Mouse (Mus musculus) heart, embryonic 10.5 days (tissue): ENCODE results near the gene Prdm11. TPM values are rescaled to one million over a fixed set of nuclear protein-coding genes. Genes with fewer than 3 reads are reported as not detected.
A peak's percentile ranks its signal among the peaks of the same experiment; 100 is the strongest.

Source experiments
- DNase-seq: peaks from one replicate; pipeline ENCODE4 v3.0.0-alpha.2; 2017; ENCODE audit warnings: low spot score
- H3K27ac ChIP-seq: fragments of 300-500 bp; sonication (generic); 2 replicates; pipeline ENCODE4 v1.5.1; 2016; ENCODE audit warnings: mild to moderate bottlenecking
- H3K27me3 ChIP-seq: fragments of 300-500 bp; sonication (generic); 2 replicates; pipeline ENCODE4 v1.6.1; 2016; ENCODE audit warnings: mild to moderate bottlenecking; ENCODE audit not compliant: poor library complexity, insufficient read depth, severe bottlenecking
- H3K36me3 ChIP-seq: fragments of 300-500 bp; sonication (generic); 2 replicates; pipeline ENCODE4 v1.6.1; 2016; ENCODE audit warnings: mild to moderate bottlenecking, moderate library complexity
- H3K4me1 ChIP-seq: fragments of 300-500 bp; sonication (generic); 2 replicates; pipeline ENCODE4 v1.6.1; 2016; ENCODE audit warnings: mild to moderate bottlenecking
- H3K4me3 ChIP-seq: fragments of 300-500 bp; sonication (generic); 2 replicates; pipeline ENCODE4 v1.5.1; 2016; ENCODE audit warnings: mild to moderate bottlenecking, moderate library complexity
- H3K9me3 ChIP-seq: fragments of 300-500 bp; sonication (generic); 2 replicates; pipeline ENCODE4 v1.6.1; 2016; ENCODE audit warnings: mild to moderate bottlenecking, moderate library complexity
- WGBS: fragments of 180-500 bp; shearing (Covaris S2); methylation state at CpG from one replicate; pipeline ENCODE4 v1.1.7; 2016; 5-methylcytosine and 5-hydroxymethylcytosine counted together
- polyA plus RNA-seq: library from polyadenylated mRNA; unstranded; fragments of >200 nt; fragmentation: Nextera tagmentation; extraction: Ambion mirVana; gene quantifications from 2 replicates; pipeline ENCODE4 v1.2.1, GENCODE M21; 2016

Gene Prdm11
- polyA plus RNA-seq = 4.5 and 4.6 TPM in 2 replicates

DNA sequence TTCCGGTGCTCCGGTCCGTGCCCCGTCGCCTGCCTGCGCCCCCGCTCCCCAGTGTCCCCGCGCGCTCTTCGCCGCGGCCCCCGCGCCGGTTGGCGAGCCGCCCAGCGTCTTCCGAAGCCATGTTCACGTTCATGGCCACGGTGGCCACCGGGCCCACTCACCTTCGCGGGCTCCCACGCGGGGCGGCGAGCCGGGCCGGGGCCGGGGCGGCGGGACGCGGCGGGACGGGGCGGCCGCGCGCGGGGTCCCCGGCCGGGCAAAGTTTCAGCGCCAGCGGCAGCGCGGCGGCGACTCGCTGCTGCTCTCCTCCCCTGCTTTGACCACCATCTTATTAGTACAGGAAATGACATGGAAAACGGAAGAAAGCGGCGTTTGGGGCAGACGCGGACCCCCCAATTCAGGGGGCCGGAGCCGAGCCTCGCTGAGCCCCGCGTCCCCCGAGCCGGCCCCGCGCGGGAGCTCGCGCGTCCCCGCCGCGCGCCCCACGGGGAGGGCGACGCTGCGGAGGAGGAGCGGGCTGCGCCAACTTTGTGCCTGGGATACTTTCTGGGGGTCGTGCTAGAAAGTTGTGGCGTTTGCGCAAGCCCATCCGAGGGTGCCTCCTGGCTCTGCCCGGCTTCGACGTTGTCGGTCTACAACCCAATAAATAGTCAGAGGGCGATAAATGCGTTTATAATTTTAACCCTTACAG, at the start of gene Prdm11:
Prdm11 (minus strand) TSS at position 350 of the 691 bp plus-strand sequence.
- peaks cover 58% of the 10 kb centered on the region for H3K4me1 ChIP-seq
- peak within 1 kb of the TSS; percentile 100 for H3K27ac ChIP-seq
- no peaks in the 10 kb centered on the region for H3K9me3 ChIP-seq
- H3K27me3 ChIP-seq = no peaks in the 10 kb centered on the region
- 1% methylated on average over 90 of the region's 90 CpGs for WGBS
- H3K36me3 ChIP-seq = no peaks in the 10 kb centered on the region
- no peak for DNase-seq
- H3K4me3 ChIP-seq = peak within 1 kb of the TSS; percentile 88

DNA sequence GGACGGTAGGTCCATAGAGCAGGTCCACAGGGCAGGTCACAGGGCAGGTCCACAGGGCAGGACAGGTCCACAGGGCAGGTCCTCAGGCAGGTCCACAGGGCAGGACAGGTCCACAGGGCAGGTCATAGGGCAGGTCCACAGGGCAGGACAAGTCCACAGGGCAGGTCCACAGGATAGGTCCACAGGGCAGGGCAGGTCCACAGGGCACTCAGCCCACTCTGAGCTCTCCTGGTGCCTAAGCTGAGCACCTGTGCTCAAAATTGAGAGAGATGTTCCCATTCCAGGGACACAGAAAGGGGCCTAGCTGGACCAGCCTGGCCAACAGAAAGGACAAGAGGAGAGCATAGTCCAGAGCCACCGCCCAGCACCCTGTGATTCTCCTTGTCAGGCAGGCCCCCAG, 46.4 kb upstream of the Prdm11 start:
- H3K4me3 ChIP-seq = no peak overlapping the region
- no peaks in the 10 kb centered on the region for H3K9me3 ChIP-seq
- H3K27ac ChIP-seq = no peak overlapping the region
- DNase-seq = no peak
- peaks cover 10% of the 10 kb centered on the region; the same call in 1 of the 2 replicates for H3K27me3 ChIP-seq
- peaks cover 16% of the 10 kb centered on the region for H3K4me1 ChIP-seq
- 83% methylated on average over 2 of the region's 2 CpGs for WGBS
- no peaks in the 10 kb centered on the region for H3K36me3 ChIP-seq

DNA sequence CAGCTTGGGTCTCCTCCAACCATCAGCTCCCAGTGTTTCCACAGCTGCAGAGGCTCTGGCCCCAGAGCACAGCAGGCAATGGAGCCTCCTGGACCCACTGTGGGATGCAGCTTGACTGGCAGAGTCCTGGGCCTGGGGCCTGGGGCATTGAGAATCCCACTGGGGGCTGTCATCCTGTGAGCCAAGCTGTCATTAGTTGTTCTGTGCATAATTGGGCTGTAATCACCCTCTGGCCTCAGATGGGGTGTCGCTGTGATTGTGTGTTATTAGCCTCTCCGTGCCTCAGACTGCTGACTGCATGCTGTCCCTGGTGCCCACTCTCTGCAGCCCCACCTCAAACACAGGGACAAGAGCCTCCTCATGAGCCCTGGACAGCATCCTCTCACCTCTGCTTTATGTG, 45.7 kb upstream of the Prdm11 start:
- no peaks in the 10 kb centered on the region for H3K9me3 ChIP-seq
- H3K27me3 ChIP-seq = peaks cover 10% of the 10 kb centered on the region; the same call in 1 of the 2 replicates
- peaks cover 16% of the 10 kb centered on the region for H3K4me1 ChIP-seq
- no peak for DNase-seq
- WGBS = 71% methylated on average over 2 of the region's 2 CpGs
- H3K36me3 ChIP-seq = no peaks in the 10 kb centered on the region
- no peak overlapping the region for H3K27ac ChIP-seq
- H3K4me3 ChIP-seq = no peak overlapping the region

DNA sequence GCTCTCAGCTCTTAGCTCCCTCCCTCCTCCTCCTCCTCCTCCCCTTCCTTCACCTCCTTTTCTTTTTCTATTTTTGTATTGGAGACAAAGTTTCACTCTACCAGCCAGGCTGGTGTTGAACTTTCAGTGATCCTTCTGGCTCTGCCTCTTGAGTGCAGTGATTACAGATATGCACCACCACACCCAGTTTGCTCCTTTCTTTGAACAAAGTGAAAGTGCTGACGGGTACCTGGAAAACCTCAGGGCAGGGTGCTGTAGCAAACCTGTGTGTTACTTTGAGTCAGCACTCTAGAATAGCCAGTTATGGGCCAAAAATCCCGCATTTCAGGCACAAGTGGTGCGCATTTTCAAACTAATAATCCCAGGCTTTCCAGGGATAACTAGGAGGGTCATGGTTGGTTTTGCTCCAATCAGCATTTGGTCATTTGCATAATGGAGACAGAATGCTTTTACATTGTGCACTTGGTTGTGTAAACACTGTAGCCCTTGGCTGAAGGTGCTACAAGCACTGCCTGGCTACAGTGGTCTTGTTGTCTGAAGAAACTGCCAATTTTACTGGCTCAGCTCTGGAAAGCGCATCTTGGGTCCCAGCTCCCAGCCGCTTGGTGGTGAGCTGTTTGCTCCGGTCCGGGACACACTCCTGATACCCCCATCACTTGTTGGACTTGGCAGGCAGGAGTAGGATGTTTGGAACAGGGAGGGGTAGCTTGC, 43.6 kb upstream of the Prdm11 start:
- Histone ChIP-seq H3K9me3 (no peaks in the 10 kb centered on the region), H3K27ac (0 out of 2 replicates have a peak overlapping the region, but pooled peaks have one; percentile 29), H3K36me3 (no peaks in the 10 kb centered on the region), H3K4me1 (peaks cover 16% of the 10 kb centered on the region), H3K4me3 (no peak overlapping the region), H3K27me3 (peaks cover 15% of the 10 kb centered on the region; the same call in 1 of the 2 replicates)
- 60% methylated on average over 7 of the region's 7 CpGs for WGBS
- DNase-seq = no peak

DNA sequence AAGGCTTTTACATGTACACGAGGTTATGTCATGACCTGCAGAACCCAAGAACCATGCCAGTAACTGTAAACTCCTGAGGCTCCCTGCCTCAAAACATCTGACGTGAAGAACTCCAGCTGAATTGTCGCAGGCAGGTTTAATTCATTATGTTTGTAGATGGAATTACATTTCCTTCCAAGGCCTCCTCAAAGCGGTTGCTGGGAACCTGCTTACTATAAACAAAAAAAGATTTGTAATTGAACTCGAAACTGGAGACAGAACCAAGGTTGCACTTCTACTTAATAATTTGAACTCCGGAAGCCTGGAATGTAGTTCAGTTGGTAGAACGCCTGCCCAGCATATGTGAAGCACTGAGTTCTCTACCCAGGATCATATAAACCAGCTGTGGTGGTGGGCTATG, 42.0 kb upstream of the Prdm11 start:
- Histone ChIP-seq H3K27ac (no peak overlapping the region), H3K9me3 (no peaks in the 10 kb centered on the region), H3K4me3 (no peak overlapping the region), H3K27me3 (peaks cover 16% of the 10 kb centered on the region; the same call in 1 of the 2 replicates), H3K4me1 (peaks cover 21% of the 10 kb centered on the region), H3K36me3 (no peaks in the 10 kb centered on the region)
- 87% methylated on average over 7 of the region's 7 CpGs for WGBS
- DNase-seq = no peak

DNA sequence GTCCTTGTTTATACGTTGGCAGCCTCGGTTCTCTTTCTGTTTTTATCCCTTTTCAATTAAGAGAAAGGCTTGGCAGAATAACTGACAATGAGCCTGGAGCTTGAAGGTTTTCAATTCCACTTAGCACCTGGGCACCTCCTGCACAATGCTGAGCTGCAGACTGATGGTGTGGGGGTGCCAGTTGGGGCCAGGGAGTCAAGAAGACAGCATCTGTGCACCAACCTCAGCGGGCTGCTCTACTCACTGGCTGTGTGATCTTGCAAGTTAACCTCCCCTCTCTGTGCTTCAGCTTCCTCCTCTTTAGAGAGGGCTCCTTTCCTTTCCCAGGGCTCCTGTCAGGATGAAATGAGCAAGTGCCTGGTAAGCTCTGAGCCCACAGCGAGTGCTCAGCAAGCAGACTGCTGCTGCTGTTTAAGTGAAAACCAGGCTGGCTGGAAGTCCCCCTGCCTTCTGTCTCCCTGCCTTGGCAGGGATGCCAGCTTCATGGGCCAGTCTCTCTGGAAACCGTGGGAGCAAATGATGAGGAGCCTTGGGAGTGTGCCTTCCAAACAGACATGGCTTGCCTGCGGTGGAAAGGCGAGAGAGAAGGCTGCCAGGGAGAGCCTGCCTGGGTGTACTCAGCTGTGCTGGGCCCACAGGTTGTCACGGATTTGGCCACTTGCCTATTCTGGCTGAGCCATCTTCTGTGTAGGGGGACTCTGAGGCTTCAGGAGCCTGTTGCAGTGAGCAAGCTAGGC, 39.5 kb upstream of the Prdm11 start:
- Histone ChIP-seq H3K27ac (no peak overlapping the region), H3K27me3 (peaks cover 10% of the 10 kb centered on the region; the same call in 1 of the 2 replicates), H3K4me3 (no peak overlapping the region), H3K4me1 (peaks cover 39% of the 10 kb centered on the region), H3K36me3 (no peaks in the 10 kb centered on the region), H3K9me3 (no peaks in the 10 kb centered on the region)
- 75% methylated on average over 8 of the region's 8 CpGs for WGBS
- DNase-seq = no peak

DNA sequence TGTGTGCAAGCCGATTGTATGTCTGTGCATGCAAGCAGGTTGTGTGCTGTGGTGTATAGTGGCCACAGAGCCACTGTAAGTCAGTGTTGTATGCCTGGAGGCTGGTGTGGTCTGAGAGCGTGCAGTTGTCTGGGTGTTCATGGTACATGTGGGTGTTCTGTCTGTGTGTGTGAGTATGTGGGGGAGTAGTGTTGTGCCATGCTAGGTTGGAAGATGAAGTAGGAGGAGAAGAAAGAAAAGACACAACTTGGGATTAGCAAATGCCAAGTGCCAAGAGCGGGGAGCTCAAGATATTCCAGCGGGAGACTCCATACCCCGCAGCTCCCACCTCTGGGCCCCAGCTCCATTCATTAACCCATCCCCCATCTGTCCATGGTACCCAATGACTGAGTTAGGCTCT, 38.5 kb upstream of the Prdm11 start:
- 83% methylated on average over 5 of the region's 5 CpGs for WGBS
- Histone ChIP-seq H3K9me3 (no peaks in the 10 kb centered on the region), H3K36me3 (no peaks in the 10 kb centered on the region), H3K4me1 (peaks cover 38% of the 10 kb centered on the region), H3K27ac (no peak overlapping the region), H3K27me3 (0 out of 2 replicates have a peak, but pooled peaks cover 10% of the 10 kb centered on the region), H3K4me3 (no peak overlapping the region)
- no peak for DNase-seq

DNA sequence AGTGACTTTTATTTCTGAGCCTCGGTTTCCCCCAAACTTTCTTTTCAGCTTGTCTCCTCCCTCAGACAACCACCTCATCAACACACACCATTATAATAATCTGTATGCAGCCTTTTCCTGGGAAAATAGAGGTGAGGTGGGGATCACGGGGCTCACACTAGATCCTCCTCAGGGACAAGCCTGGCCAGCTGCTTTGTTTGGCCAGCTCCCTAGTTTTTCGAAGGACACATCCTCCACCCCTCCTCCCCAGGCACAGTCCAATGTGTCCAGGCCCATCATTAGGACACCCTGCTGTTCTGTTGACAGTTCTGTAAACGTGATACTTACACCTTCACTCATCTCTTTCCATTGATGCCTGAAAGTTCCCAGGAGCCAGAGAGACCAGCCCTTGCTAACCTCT, 37.4 kb upstream of the Prdm11 start:
- Histone ChIP-seq H3K4me1 (peaks cover 34% of the 10 kb centered on the region), H3K27me3 (0 out of 2 replicates have a peak, but pooled peaks cover 10% of the 10 kb centered on the region), H3K9me3 (no peaks in the 10 kb centered on the region), H3K4me3 (no peak overlapping the region), H3K36me3 (no peaks in the 10 kb centered on the region), H3K27ac (no peak overlapping the region)
- WGBS = 49% methylated on average over 4 of the region's 4 CpGs
- no peak for DNase-seq

DNA sequence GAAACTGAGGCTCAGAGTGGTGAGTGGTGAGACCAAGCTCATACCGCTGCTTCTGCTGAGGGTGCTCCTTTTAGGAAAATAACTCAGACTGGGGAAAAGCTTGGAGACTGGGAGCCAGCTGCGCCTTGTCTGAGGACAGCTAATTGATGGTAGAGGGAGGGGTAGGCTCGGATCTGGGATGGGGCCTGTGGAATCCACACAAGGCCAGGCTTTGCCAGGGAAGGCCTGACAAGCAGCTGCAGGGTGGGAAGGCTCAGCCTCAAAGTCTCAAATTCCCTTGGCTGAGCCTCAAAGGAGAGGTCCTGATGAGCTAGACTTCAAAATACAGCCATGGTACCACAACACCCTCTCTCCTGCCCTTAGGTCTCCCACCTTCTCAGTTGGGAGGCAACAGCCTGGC, 36.9 kb upstream of the Prdm11 start:
- Histone ChIP-seq H3K4me3 (no peak overlapping the region), H3K36me3 (no peaks in the 10 kb centered on the region), H3K4me1 (peaks cover 34% of the 10 kb centered on the region), H3K27me3 (0 out of 2 replicates have a peak, but pooled peaks cover 10% of the 10 kb centered on the region), H3K9me3 (no peaks in the 10 kb centered on the region), H3K27ac (0 out of 2 replicates have a peak overlapping the region, but pooled peaks have one; percentile 24)
- 45% methylated on average over 3 of the region's 3 CpGs for WGBS
- DNase-seq = no peak

DNA sequence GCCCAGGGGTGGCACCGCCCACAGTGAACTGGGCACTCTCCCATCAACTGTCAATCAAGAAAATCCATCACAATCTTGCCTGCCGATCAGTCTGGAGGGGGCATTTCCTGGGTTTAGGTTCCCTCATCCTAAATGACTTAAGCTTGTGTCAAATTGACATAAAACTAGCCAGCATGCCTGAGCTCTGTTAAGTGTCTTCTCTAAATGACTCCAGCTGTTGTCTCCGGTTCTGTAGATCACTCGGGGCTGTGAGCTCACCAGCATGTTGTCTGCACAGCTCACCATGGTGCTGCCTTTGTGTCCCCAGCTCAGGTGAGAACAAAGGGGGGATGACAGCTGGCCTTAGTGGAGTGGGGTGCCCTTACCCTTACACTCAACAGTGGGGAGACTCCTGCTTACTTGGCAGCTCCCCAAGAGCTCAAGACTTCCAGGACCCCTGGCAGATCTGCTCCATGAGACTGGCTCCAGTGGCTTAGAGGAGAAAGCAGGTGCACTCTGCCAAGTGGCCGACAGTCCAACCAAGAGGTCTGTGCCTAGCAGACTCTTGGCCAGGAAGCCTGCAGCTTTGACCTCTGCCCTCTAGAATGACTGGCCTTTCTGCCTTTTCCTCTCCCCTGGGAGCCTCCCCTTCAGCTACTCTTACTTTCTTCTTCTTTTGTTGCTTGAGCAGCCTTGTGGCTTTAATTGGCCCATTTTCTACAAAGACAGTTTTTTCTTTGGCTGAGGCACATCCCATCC, 35.1 kb upstream of the Prdm11 start:
- peaks cover 37% of the 10 kb centered on the region for H3K4me1 ChIP-seq
- no peak for DNase-seq
- H3K27ac ChIP-seq = no peak overlapping the region
- no peaks in the 10 kb centered on the region for H3K9me3 ChIP-seq
- 0 out of 2 replicates have a peak, but pooled peaks cover 10% of the 10 kb centered on the region for H3K27me3 ChIP-seq
- 41% methylated on average over 5 of the region's 5 CpGs for WGBS
- no peak overlapping the region for H3K4me3 ChIP-seq
- H3K36me3 ChIP-seq = no peaks in the 10 kb centered on the region

DNA sequence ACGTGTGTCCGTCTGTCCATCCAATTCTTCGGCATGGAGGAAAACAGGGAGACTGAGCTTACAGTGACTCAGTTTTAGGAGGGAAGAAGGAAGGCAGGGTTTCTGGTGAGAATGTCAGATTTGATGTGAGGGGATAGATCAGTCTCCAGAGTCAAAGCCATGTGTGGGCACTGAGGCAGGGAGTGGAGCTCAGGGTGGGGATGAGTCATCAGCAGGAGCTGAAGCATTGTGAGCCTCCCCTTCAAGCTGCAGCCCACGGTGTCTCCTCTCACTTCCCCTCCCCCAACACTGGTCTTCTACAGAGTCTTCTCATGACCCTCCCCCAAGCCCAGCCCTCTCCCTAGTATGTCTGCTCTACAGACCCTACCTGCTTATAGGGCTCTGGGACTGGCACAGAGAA, 33.4 kb upstream of the Prdm11 start:
- Histone ChIP-seq H3K4me1 (peaks cover 38% of the 10 kb centered on the region), H3K9me3 (no peaks in the 10 kb centered on the region), H3K27ac (no peak overlapping the region), H3K4me3 (no peak overlapping the region), H3K27me3 (peaks cover 16% of the 10 kb centered on the region; the same call in 1 of the 2 replicates), H3K36me3 (no peaks in the 10 kb centered on the region)
- DNase-seq = no peak
- WGBS = 67% methylated on average over 4 of the region's 4 CpGs

DNA sequence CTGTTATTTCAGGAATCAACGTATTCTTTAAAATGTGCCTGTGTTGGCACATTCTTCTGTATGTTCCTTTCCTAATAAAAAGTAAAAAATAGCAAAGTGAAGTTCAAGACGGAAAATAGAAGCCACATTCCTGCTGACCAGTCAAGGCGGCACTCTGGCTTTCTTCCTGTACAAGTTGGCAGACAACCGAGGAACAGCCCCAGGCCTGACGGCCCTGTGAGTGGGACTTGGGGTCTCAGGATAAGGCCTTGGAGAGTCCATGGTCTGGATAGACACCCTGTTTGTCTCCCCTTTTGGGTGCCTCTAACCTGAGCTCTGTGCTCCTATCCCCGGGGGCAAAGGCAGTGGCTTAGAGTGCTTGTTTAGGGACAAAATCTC, 30.6 kb upstream of the Prdm11 start:
- no peaks in the 10 kb centered on the region for H3K36me3 ChIP-seq
- 73% methylated on average over 6 of the region's 6 CpGs for WGBS
- H3K27me3 ChIP-seq = peaks cover 31% of the 10 kb centered on the region
- H3K9me3 ChIP-seq = no peaks in the 10 kb centered on the region
- peaks cover 21% of the 10 kb centered on the region for H3K4me1 ChIP-seq
- H3K4me3 ChIP-seq = no peak overlapping the region
- no peak for DNase-seq
- no peak overlapping the region for H3K27ac ChIP-seq
